Mouse (Mus musculus) ES-E14 (cell line): ENCODE results near the gene Ssb.

ENCODE experiments used
- CHD2 ChIP-seq: IDR thresholded peaks from 2 replicates; pipeline ENCODE4 v1.6.1; 2014; ENCODE audit warnings: mild to moderate bottlenecking, low read depth, low read length, inconsistent platforms
- HCFC1 ChIP-seq: IDR thresholded peaks from 2 replicates; pipeline ENCODE4 v1.6.1; 2012; ENCODE audit warnings: low read length, inconsistent platforms, borderline replicate concordance; ENCODE audit not compliant: insufficient read depth
- MAFK ChIP-seq: IDR thresholded peaks from 2 replicates; pipeline ENCODE4 v1.6.1; 2014; ENCODE audit warnings: mild to moderate bottlenecking, low read depth, low read length, inconsistent platforms; ENCODE audit not compliant: insufficient read depth
- ZC3H11A ChIP-seq: IDR thresholded peaks from 2 replicates; pipeline ENCODE4 v1.6.1; 2012; ENCODE audit warnings: low read depth, mild to moderate bottlenecking, inconsistent platforms, low read length, borderline replicate concordance
- ZNF384 ChIP-seq: IDR thresholded peaks from 2 replicates; pipeline ENCODE4 v1.6.1; 2012; ENCODE audit warnings: low read depth, low read length, inconsistent platforms

GRCm38 (mm10) chr2:69826380-69826779 lies 35.0 kb upstream of the Ssb start:
- TF ChIP-seq HCFC1 = no peak
- no peak for TF ChIP-seq ZNF384
- no peak for TF ChIP-seq MAFK
- TF ChIP-seq ZC3H11A = no peak
- no peak for TF ChIP-seq CHD2
